Mouse (Mus musculus): Measurements from ENCODE around the gene Rps19.

DNA sequence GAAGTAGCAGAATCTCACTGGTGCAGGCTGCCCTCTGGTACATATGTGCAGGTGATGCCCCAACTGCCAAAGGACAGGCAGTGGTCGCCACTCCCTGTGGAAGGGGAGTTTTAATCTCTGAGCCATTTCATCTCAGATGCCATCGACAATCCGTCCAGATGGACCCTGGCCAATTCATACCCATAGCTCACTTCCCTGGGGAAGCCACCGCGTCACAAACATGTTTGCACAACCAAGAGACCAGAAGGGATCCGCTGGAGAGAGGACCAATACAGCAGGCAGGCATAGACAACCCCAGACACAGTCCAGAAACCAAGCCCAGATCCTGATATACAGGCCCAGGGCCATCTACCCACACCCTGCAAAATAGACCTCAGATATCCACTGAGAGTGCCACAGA lies 46.3 kb downstream of the Rps19 start:
- TF ChIP-seq CTCF (IDR thresholded peaks at IDR 0.05; ENCODE audit: borderline replicate concordance, extremely low read depth, insufficient read depth, insufficient read length) = no peak
- no peak for TF ChIP-seq POLR2A (IDR thresholded peaks at IDR 0.05; ENCODE audit: borderline replicate concordance, extremely low read depth, insufficient read depth, insufficient read length, poor library complexity, severe bottlenecking)

All from brain, embryonic 14.5 days (tissue).